In genomic region chr6:50218628-50219027, GRCm38 (mm10) we compare ENCODE assay signal across 25 mouse cellular contexts. TPM values are rescaled to one million over a fixed set of nuclear protein-coding genes. Genes with fewer than 3 reads are reported as not detected.
DNase-seq lines count a peak whose midpoint lies in the region; ATAC-seq lines count a peak whose summit lies in the region.
"Had no signal": no experiment of that assay in that cellular context is flagged by ENCODE, and none has a peak within 500 bp of the region (broad histone marks: within the 10 kb centered on the region; RNA-seq: fewer than 3 reads in every experiment).

No protein-coding gene starts in this region.

- peak; percentile 59 for DNase-seq in embryonic facial prominence, embryonic 14.5 days (ENCODE audit: low spot score)
- no peak for DNase-seq in embryonic facial prominence, embryonic 10.5 days (ENCODE audit: low spot score)
- no peak for DNase-seq in midbrain, embryonic 10.5 days (ENCODE audit: low spot score)
- peak; percentile 3 for DNase-seq in skeletal muscle tissue, adult 2 months (ENCODE audit: low read depth, low spot score)
- no peak for DNase-seq in gastrocnemius, adult 18-20 months (ENCODE audit: low spot score)
- DNase-seq: adrenal gland, postnatal 14 days; B cell, adult 2 months; cerebellum, adult 11-12 months; cerebellum, adult 8-10 months; cerebellum, postnatal 36 days; embryo, embryonic 11 days; forebrain, postnatal 0 days; gastrocnemius, postnatal 25 days; heart, adult 2 months had no signal

- H3K9me3 ChIP-seq in embryonic facial prominence, embryonic 14.5 days (ENCODE audit: control insufficient read depth, low read length): no peaks in the 10 kb centered on the region
- H3K9me3 ChIP-seq in embryonic facial prominence, embryonic 10.5 days: no peaks in the 10 kb centered on the region
- no peaks in the 10 kb centered on the region for H3K9me3 ChIP-seq in midbrain, embryonic 10.5 days (replicated peaks)
- H3K9me3 ChIP-seq in midbrain, embryonic 13.5 days: no peaks in the 10 kb centered on the region
- H3K9me3 ChIP-seq: embryonic facial prominence, embryonic 15.5 days; G1E; hindbrain, embryonic 10.5 days; hindbrain, embryonic 13.5 days; intestine, embryonic 15.5 days had no signal

- H3K4me3 ChIP-seq in embryonic facial prominence, embryonic 14.5 days (ENCODE audit: low read depth, low read length): no peak overlapping the region
- H3K4me3 ChIP-seq in embryonic facial prominence, embryonic 10.5 days: no peak overlapping the region
- no peak overlapping the region for H3K4me3 ChIP-seq in midbrain, embryonic 10.5 days
- no peak overlapping the region for H3K4me3 ChIP-seq in midbrain, embryonic 13.5 days (replicated peaks)
- H3K4me3 ChIP-seq: embryonic facial prominence, embryonic 15.5 days; heart, adult 2 months; hindbrain, embryonic 10.5 days; hindbrain, embryonic 13.5 days; intestine, embryonic 15.5 days had no signal

- no peaks in the 10 kb centered on the region for H3K36me3 ChIP-seq in embryonic facial prominence, embryonic 14.5 days (ENCODE audit: control insufficient read depth, insufficient read depth, low read length)
- no peaks in the 10 kb centered on the region; the same call in 1 of the 2 replicates for H3K36me3 ChIP-seq in embryonic facial prominence, embryonic 10.5 days (replicated peaks)
- 0 out of 2 replicates have a peak, but pooled peaks cover 5% of the 10 kb centered on the region for H3K36me3 ChIP-seq in midbrain, embryonic 10.5 days
- H3K36me3 ChIP-seq in midbrain, embryonic 13.5 days: peaks cover 21% of the 10 kb centered on the region
- H3K36me3 ChIP-seq: embryonic facial prominence, embryonic 15.5 days; G1E; hindbrain, embryonic 10.5 days; intestine, embryonic 15.5 days had no signal

- H3K4me1 ChIP-seq in embryonic facial prominence, embryonic 14.5 days (ENCODE audit: control insufficient read depth, insufficient read depth, low read length): no peaks in the 10 kb centered on the region
- peaks cover 8% of the 10 kb centered on the region; the same call in 1 of the 2 replicates for H3K4me1 ChIP-seq in embryonic facial prominence, embryonic 10.5 days
- H3K4me1 ChIP-seq in midbrain, embryonic 10.5 days: no peaks in the 10 kb centered on the region
- no peaks in the 10 kb centered on the region for H3K4me1 ChIP-seq in midbrain, embryonic 13.5 days (replicated peaks)
- H3K4me1 ChIP-seq: embryonic facial prominence, embryonic 15.5 days; hindbrain, embryonic 10.5 days; hindbrain, embryonic 13.5 days; intestine, embryonic 15.5 days had no signal

- H3K27me3 ChIP-seq in embryonic facial prominence, embryonic 14.5 days (replicated peaks; ENCODE audit: control insufficient read depth, insufficient read depth, low read length): no peaks in the 10 kb centered on the region
- H3K27me3 ChIP-seq in embryonic facial prominence, embryonic 10.5 days (replicated peaks; ENCODE audit: low read depth, poor library complexity, severe bottlenecking): no peaks in the 10 kb centered on the region
- no peaks in the 10 kb centered on the region for H3K27me3 ChIP-seq in midbrain, embryonic 10.5 days (ENCODE audit: low read depth, poor library complexity, severe bottlenecking)
- no peaks in the 10 kb centered on the region for H3K27me3 ChIP-seq in midbrain, embryonic 13.5 days
- H3K27me3 ChIP-seq: CH12.LX; embryonic facial prominence, embryonic 15.5 days; hindbrain, embryonic 13.5 days; intestine, embryonic 15.5 days; Patski had no signal

- H3K4me2 ChIP-seq in embryonic facial prominence, embryonic 14.5 days (ENCODE audit: low read depth, low read length): no peak overlapping the region
- no peak overlapping the region for H3K4me2 ChIP-seq in midbrain, embryonic 13.5 days (replicated peaks)
- H3K4me2 ChIP-seq: embryonic facial prominence, embryonic 15.5 days; heart, embryonic 11.5 days; hindbrain, embryonic 13.5 days; intestine, embryonic 15.5 days had no signal

- 58% methylated on average over 3 of the region's 3 CpGs for WGBS in embryonic facial prominence, embryonic 14.5 days
- WGBS in embryonic facial prominence, embryonic 10.5 days: 74% methylated on average over 3 of the region's 3 CpGs
- 81% methylated on average over 3 of the region's 3 CpGs for WGBS in midbrain, embryonic 10.5 days
- 79% methylated on average over 3 of the region's 3 CpGs for WGBS in midbrain, embryonic 13.5 days

- H3K27ac ChIP-seq in embryonic facial prominence, embryonic 14.5 days (replicated peaks; ENCODE audit: low read depth, low read length): no peak overlapping the region
- no peak overlapping the region for H3K27ac ChIP-seq in embryonic facial prominence, embryonic 10.5 days (replicated peaks)
- 0 out of 2 replicates have a peak overlapping the region, but pooled peaks have one; percentile 28 for H3K27ac ChIP-seq in midbrain, embryonic 10.5 days (replicated peaks)
- no peak overlapping the region for H3K27ac ChIP-seq in midbrain, embryonic 13.5 days
- H3K27ac ChIP-seq: embryonic facial prominence, embryonic 15.5 days; heart, adult 2 months; hindbrain, embryonic 10.5 days; hindbrain, embryonic 13.5 days; intestine, embryonic 15.5 days had no signal

- H3K9ac ChIP-seq in embryonic facial prominence, embryonic 14.5 days (ENCODE audit: low read depth, low read length): no peak overlapping the region
- H3K9ac ChIP-seq in midbrain, embryonic 13.5 days (replicated peaks): no peak overlapping the region
- H3K9ac ChIP-seq: embryonic facial prominence, embryonic 15.5 days; forebrain, postnatal 0 days; hindbrain, embryonic 13.5 days; intestine, embryonic 15.5 days had no signal

- peak; percentile 76 for ATAC-seq in embryonic facial prominence, embryonic 14.5 days (ENCODE audit: low read depth)
- ATAC-seq in midbrain, embryonic 13.5 days: no peak
- ATAC-seq: forebrain, embryonic 14.5 days; forebrain, postnatal 0 days; hindbrain, embryonic 16.5 days; intestine, embryonic 15.5 days; Patski had no signal

RNA-seq across cellular contexts. Expression of gene Gsdme, which starts 45.0 kb away (rescaled TPM):
- polyA plus RNA-seq in embryonic facial prominence, embryonic 14.5 days (2014; fragmentation: Nextera tagmentation; extraction: Ambion mirVana): 33.5 and 37.9 TPM in 2 replicates
- polyA plus RNA-seq in embryonic facial prominence, embryonic 10.5 days (2016; fragmentation: Nextera tagmentation; extraction: Ambion mirVana): 49.3 and 50.7 TPM in 2 replicates
- polyA plus RNA-seq in midbrain, embryonic 10.5 days (2016; fragmentation: Nextera tagmentation; extraction: Ambion mirVana): 52.9 and 56.6 TPM in 2 replicates
- polyA plus RNA-seq in midbrain, embryonic 13.5 days (2015; fragmentation: Nextera tagmentation; extraction: Ambion mirVana): 64.9 and 71.6 TPM in 2 replicates
- total RNA-seq in gastrocnemius, adult 18-20 months (2021): under 1 TPM; 0.14 to 0.69 TPM

Comparison
In these comparisons a context has a peak if more than half of its experiments do, and no peak if none do; other contexts are left out.
1. DNase-seq: peak in embryonic facial prominence, embryonic 14.5 days (single experiment) and skeletal muscle tissue, adult 2 months (single experiment); none in embryonic facial prominence, embryonic 10.5 days (single experiment), midbrain, embryonic 10.5 days (single experiment) and gastrocnemius, adult 18-20 months (single experiment).